Mouse (Mus musculus): ENCODE measurements around the gene Crlf1. TPM values are rescaled to one million over a fixed set of nuclear protein-coding genes. Genes with fewer than 3 reads are reported as not detected.

Crlf1 gene
- polyA plus RNA-seq, 1 experiment from 2014 or later = 0.38 TPM

DNA sequence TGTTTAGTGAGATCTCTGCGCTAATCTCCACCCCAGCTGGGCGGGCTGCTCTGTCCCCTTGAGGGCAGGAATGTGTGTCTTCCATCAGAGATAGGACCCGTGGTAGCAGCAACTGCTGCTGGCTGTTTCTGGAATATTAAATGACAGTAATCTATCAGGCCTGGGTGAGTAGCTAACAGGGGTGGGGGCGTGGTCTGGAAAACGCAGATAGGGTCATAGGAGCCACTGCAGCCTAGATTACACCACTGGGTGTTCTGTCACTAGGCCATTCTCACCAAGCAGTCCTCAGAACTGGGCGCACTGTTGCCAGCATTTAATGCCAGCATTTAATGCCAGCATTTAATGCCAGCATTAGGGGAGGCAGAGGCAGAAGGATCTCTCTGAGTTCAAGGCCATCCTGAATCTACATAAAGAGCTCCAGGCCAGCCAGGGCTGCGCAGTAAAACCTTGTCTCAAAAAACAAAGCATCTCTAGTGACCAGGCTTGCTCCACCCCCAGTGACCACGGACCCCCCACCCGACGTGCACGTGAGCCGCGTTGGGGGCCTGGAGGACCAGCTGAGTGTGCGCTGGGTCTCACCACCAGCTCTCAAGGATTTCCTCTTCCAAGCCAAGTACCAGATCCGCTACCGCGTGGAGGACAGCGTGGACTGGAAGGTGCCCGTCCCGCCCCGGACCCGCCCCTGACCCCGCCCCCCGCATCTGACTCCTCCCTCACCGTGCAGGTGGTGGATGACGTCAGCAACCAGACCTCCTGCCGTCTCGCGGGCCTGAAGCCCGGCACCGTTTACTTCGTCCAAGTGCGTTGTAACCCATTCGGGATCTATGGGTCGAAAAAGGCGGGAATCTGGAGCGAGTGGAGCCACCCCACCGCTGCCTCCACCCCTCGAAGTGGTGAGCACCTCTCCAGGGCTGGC lies 7.7 kb downstream of the Crlf1 start:
- no peak overlapping the region; the same call in 1 of the 2 replicates for H3K27ac ChIP-seq (ENCODE audit: low read depth)
- H3K36me3 ChIP-seq (replicated peaks; ENCODE audit: insufficient read depth, low read length) = no peaks in the 10 kb centered on the region
- ATAC-seq (peak; percentile 59), DNase-seq (peak; percentile 74)
- peak overlapping the region; percentile 45 for H3K9ac ChIP-seq (replicated peaks)
- no peak for TF ChIP-seq CTCF (IDR thresholded peaks at IDR 0.05; ENCODE audit: low read depth)
- TF ChIP-seq EP300 (IDR thresholded peaks at IDR 0.05; ENCODE audit: low read depth) = peak; percentile 45; the same call in 1 of the 2 replicates
- WGBS (ENCODE audit: insufficient replicate concordance) = 12% methylated on average over 37 of the region's 39 CpGs
- peaks cover 61% of the 10 kb centered on the region for H3K27me3 ChIP-seq (ENCODE audit: insufficient read depth, low read length)
- no peaks in the 10 kb centered on the region for H3K9me3 ChIP-seq (ENCODE audit: low read length)
- H3K4me3 ChIP-seq (ENCODE audit: low read depth, low read length) = peak overlapping the region; percentile 24
- peak overlapping the region; percentile 67 for H3K4me2 ChIP-seq (ENCODE audit: low read depth, low read length)
- peaks cover 26% of the 10 kb centered on the region for H3K4me1 ChIP-seq (ENCODE audit: insufficient read depth)

GRCm38 (mm10) chr8:70501820-70502529 lies 9.0 kb downstream of the Crlf1 start:
- Histone ChIP-seq H3K9me3 (ENCODE audit: low read length) (no peaks in the 10 kb centered on the region), H3K36me3 (replicated peaks; ENCODE audit: insufficient read depth, low read length) (no peaks in the 10 kb centered on the region), H3K4me1 (ENCODE audit: insufficient read depth) (peaks cover 32% of the 10 kb centered on the region), H3K4me3 (ENCODE audit: low read depth, low read length) (peak overlapping the region; percentile 1; the same call in 1 of the 2 replicates), H3K4me2 (ENCODE audit: low read depth, low read length) (0 out of 2 replicates have a peak overlapping the region, but pooled peaks have one; percentile 11), H3K9ac (replicated peaks) (no peak overlapping the region), H3K27me3 (ENCODE audit: insufficient read depth, low read length) (peaks cover 47% of the 10 kb centered on the region), H3K27ac (ENCODE audit: low read depth) (no peak overlapping the region)
- 20% methylated on average over 23 of the region's 23 CpGs for WGBS (ENCODE audit: insufficient replicate concordance)
- TF ChIP-seq CTCF (IDR thresholded peaks at IDR 0.05; ENCODE audit: low read depth) (no peak), EP300 (IDR thresholded peaks at IDR 0.05; ENCODE audit: low read depth) (no peak)
- ATAC-seq (no peak), DNase-seq (no peak)

DNA sequence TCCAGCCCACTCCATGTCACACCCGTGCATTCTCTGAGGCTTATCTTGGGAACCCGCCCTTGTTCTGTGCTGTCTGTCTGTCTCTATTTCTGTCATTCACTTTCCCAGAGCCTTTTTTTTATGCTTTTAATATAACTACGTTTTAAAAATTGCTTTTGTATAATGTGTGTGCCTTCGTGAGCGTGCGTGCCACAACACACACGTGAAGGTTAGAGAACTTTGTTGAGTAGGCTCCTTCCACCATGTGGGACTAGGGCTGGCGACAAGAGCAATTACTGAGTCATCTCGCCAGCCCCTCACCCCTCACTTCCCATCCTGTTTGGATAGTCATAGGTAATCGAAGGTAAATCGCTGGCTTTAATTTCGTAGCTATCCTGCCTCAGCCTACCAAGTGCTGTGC lies 9.6 kb downstream of the Crlf1 start:
- 0 out of 2 replicates have a peak overlapping the region, but pooled peaks have one; percentile 1 for H3K4me3 ChIP-seq (ENCODE audit: low read depth, low read length)
- ATAC-seq = no peak
- H3K4me1 ChIP-seq (ENCODE audit: insufficient read depth) = peaks cover 32% of the 10 kb centered on the region
- no peak overlapping the region for H3K27ac ChIP-seq (ENCODE audit: low read depth)
- H3K9ac ChIP-seq (replicated peaks) = no peak overlapping the region
- no peak overlapping the region for H3K4me2 ChIP-seq (ENCODE audit: low read depth, low read length)
- H3K27me3 ChIP-seq (ENCODE audit: insufficient read depth, low read length) = peaks cover 42% of the 10 kb centered on the region
- H3K36me3 ChIP-seq (replicated peaks; ENCODE audit: insufficient read depth, low read length) = peaks cover 2% of the 10 kb centered on the region; the same call in 1 of the 2 replicates
- no peaks in the 10 kb centered on the region for H3K9me3 ChIP-seq (ENCODE audit: low read length)
- TF ChIP-seq CTCF (IDR thresholded peaks at IDR 0.05; ENCODE audit: low read depth) (no peak), EP300 (IDR thresholded peaks at IDR 0.05; ENCODE audit: low read depth) (no peak)
- WGBS (ENCODE audit: insufficient replicate concordance) = 36% methylated on average over 12 of the region's 12 CpGs
- DNase-seq = no peak

GRCm38 (mm10) chr8:70503062-70503750 lies 10.2 kb downstream of the Crlf1 start:
- peaks cover 8% of the 10 kb centered on the region for H3K36me3 ChIP-seq (replicated peaks; ENCODE audit: insufficient read depth, low read length)
- H3K27me3 ChIP-seq (ENCODE audit: insufficient read depth, low read length) = peaks cover 37% of the 10 kb centered on the region
- no peak overlapping the region for H3K9ac ChIP-seq (replicated peaks)
- no peaks in the 10 kb centered on the region for H3K9me3 ChIP-seq (ENCODE audit: low read length)
- peak; percentile 37 for ATAC-seq
- no peak overlapping the region for H3K27ac ChIP-seq (ENCODE audit: low read depth)
- no peak for TF ChIP-seq EP300 (IDR thresholded peaks at IDR 0.05; ENCODE audit: low read depth)
- TF ChIP-seq CTCF (IDR thresholded peaks at IDR 0.05; ENCODE audit: low read depth) = peak; percentile 89
- no peak overlapping the region for H3K4me3 ChIP-seq (ENCODE audit: low read depth, low read length)
- DNase-seq = peak; percentile 85
- H3K4me1 ChIP-seq (ENCODE audit: insufficient read depth) = peaks cover 32% of the 10 kb centered on the region
- 19% methylated on average over 42 of the region's 46 CpGs for WGBS (ENCODE audit: insufficient replicate concordance)
- no peak overlapping the region for H3K4me2 ChIP-seq (ENCODE audit: low read depth, low read length)

- no peak overlapping the region for H3K27ac ChIP-seq (ENCODE audit: low read depth)
- no peak for TF ChIP-seq CTCF (IDR thresholded peaks at IDR 0.05; ENCODE audit: low read depth)
- no peak for TF ChIP-seq EP300 (IDR thresholded peaks at IDR 0.05; ENCODE audit: low read depth)
- H3K4me3 ChIP-seq (ENCODE audit: low read depth, low read length) = no peak overlapping the region
- H3K9ac ChIP-seq (replicated peaks) = no peak overlapping the region
- H3K9me3 ChIP-seq (ENCODE audit: low read length) = no peaks in the 10 kb centered on the region
- no peak overlapping the region for H3K4me2 ChIP-seq (ENCODE audit: low read depth, low read length)
- H3K36me3 ChIP-seq (replicated peaks; ENCODE audit: insufficient read depth, low read length) = peaks cover 15% of the 10 kb centered on the region
- 84% methylated on average over 16 of the region's 16 CpGs for WGBS (ENCODE audit: insufficient replicate concordance)
- peaks cover 28% of the 10 kb centered on the region for H3K27me3 ChIP-seq (ENCODE audit: insufficient read depth, low read length)
- DNase-seq (no peak), ATAC-seq (no peak)
- H3K4me1 ChIP-seq (ENCODE audit: insufficient read depth) = peaks cover 39% of the 10 kb centered on the region
Measured at GRCm38 (mm10) chr8:70504291-70504716, 11.3 kb downstream of the Crlf1 start.

Measured in liver, postnatal 0 days (tissue).